Mouse (Mus musculus) testis, postnatal 14 days (tissue): ENCODE results near the gene Bach1.
A peak's percentile ranks its signal among the peaks of the same experiment; 100 is the strongest.

Experiments
- DNase-seq: peaks from one replicate; pipeline ENCODE4 v3.0.0; 2021; ENCODE audit warnings: low spot score

Gene Bach1

GRCm38 (mm10) chr16:87712986-87713693 lies 14.4 kb downstream of the Bach1 start:
- no peak for DNase-seq

- DNase-seq, result no peak
Measured at GRCm38 (mm10) chr16:87714550-87714949, 15.8 kb downstream of the Bach1 start.

GRCm38 (mm10) chr16:87715221-87715620 lies 16.5 kb downstream of the Bach1 start:
- DNase-seq, result no peak

GRCm38 (mm10) chr16:87716269-87716668 lies 17.5 kb downstream of the Bach1 start:
- DNase-seq, result no peak

- no peak for DNase-seq
Measured at GRCm38 (mm10) chr16:87717046-87717660, 18.4 kb downstream of the Bach1 start.

GRCm38 (mm10) chr16:87719071-87719470 lies 20.3 kb downstream of the Bach1 start:
- DNase-seq, result no peak

GRCm38 (mm10) chr16:87719688-87720283 lies 21.0 kb downstream of the Bach1 start:
- no peak for DNase-seq

GRCm38 (mm10) chr16:87720851-87721409 lies 22.2 kb downstream of the Bach1 start:
- DNase-seq, result peak; percentile 66

GRCm38 (mm10) chr16:87722857-87723256 lies 24.1 kb downstream of the Bach1 start:
- no peak for DNase-seq

GRCm38 (mm10) chr16:87723479-87723878 lies 24.7 kb downstream of the Bach1 start:
- no peak for DNase-seq

GRCm38 (mm10) chr16:87724826-87725225 lies 26.1 kb downstream of the Bach1 start:
- no peak for DNase-seq

GRCm38 (mm10) chr16:87725241-87725640 lies 26.5 kb downstream of the Bach1 start:
- DNase-seq, result no peak

GRCm38 (mm10) chr16:87725963-87726362 lies 27.2 kb downstream of the Bach1 start:
- no peak for DNase-seq

GRCm38 (mm10) chr16:87726369-87726768 lies 27.6 kb downstream of the Bach1 start:
- DNase-seq, result no peak

GRCm38 (mm10) chr16:87727250-87727649 lies 28.5 kb downstream of the Bach1 start:
- no peak for DNase-seq

GRCm38 (mm10) chr16:87727918-87728317 lies 29.2 kb downstream of the Bach1 start:
- DNase-seq, result no peak

- no peak for DNase-seq
Measured at GRCm38 (mm10) chr16:87728703-87729102, 30.0 kb downstream of the Bach1 start.

- no peak for DNase-seq
Measured at GRCm38 (mm10) chr16:87729469-87729868, 30.7 kb downstream of the Bach1 start.

- DNase-seq, result no peak
Measured at GRCm38 (mm10) chr16:87734868-87735381, 36.2 kb downstream of the Bach1 start.

GRCm38 (mm10) chr16:87736106-87736505 lies 37.4 kb downstream of the Bach1 start:
- DNase-seq, result no peak

GRCm38 (mm10) chr16:87737296-87737695 lies 38.6 kb downstream of the Bach1 start:
- no peak for DNase-seq

- DNase-seq, result peak; percentile 52
Measured at GRCm38 (mm10) chr16:87737842-87738639, 39.3 kb downstream of the Bach1 start.
